Mouse (Mus musculus) megakaryocyte, embryonic 14.5 days (primary cell): Measurements from ENCODE around the gene Vmn2r99. TPM values are rescaled to one million over a fixed set of nuclear protein-coding genes. Genes with fewer than 3 reads are reported as not detected.

ENCODE experiments used
- H3K27me3 ChIP-seq: replicated peaks from 2 replicates; pipeline ENCODE3; 2012; ENCODE audit warnings: inconsistent platforms
- H3K36me3 ChIP-seq: replicated peaks from 2 replicates; pipeline ENCODE3; 2012; ENCODE audit warnings: low read length, inconsistent platforms, mixed read lengths
- H3K4me1 ChIP-seq: 2 replicates; pipeline ENCODE4 v1.6.1; 2012; ENCODE audit warnings: inconsistent platforms
- H3K4me3 ChIP-seq: replicated peaks from 2 replicates; pipeline ENCODE3; 2012; ENCODE audit warnings: moderate library complexity, mild to moderate bottlenecking, inconsistent platforms
- H3K9me3 ChIP-seq: 2 replicates; pipeline ENCODE4 v1.6.1; 2012; ENCODE audit warnings: inconsistent platforms
- FLI1 ChIP-seq: IDR thresholded peaks from 2 replicates; pipeline ENCODE4 v1.6.1; 2012; ENCODE audit warnings: low read length, inconsistent platforms, mixed read lengths
- GATA1 ChIP-seq: IDR thresholded peaks from 3 replicates; pipeline ENCODE4 v1.6.1; 2012; ENCODE audit warnings: mixed read lengths, low read length, inconsistent platforms, borderline replicate concordance
- polyA plus RNA-seq: library from polyadenylated mRNA; stranded (reverse); fragments of >175 nt; gene quantifications from 2 replicates; pipeline ENCODE4 v1.2.3, GENCODE M21; 2012; ENCODE audit warnings: low replicate concordance; ENCODE audit not compliant: insufficient read depth

Vmn2r99 gene
- polyA plus RNA-seq, result not detected in 2 replicates

- Histone ChIP-seq H3K9me3 (peaks cover 3% of the 10 kb centered on the region), H3K36me3 (no peaks in the 10 kb centered on the region), H3K27me3 (no peaks in the 10 kb centered on the region), H3K4me3 (no peak within 1 kb of the TSS), H3K4me1 (no peaks in the 10 kb centered on the region)
- TF ChIP-seq FLI1 (no peak), GATA1 (no peak)
These were observed at the start of gene Vmn2r99 for GRCm38 (mm10) chr17:19361649-19362048. Vmn2r99 (plus strand) TSS chr17:19361949.

GRCm38 (mm10) chr17:19437623-19438022 is 75.9 kb downstream of the Vmn2r99 start:
- TF ChIP-seq GATA1 (no peak), FLI1 (no peak)
- no peaks in the 10 kb centered on the region for H3K36me3 ChIP-seq
- H3K4me1 ChIP-seq, result no peaks in the 10 kb centered on the region
- no peaks in the 10 kb centered on the region for H3K27me3 ChIP-seq
- no peak overlapping the region for H3K4me3 ChIP-seq
- peaks cover 21% of the 10 kb centered on the region for H3K9me3 ChIP-seq

- Histone ChIP-seq H3K4me1 (no peaks in the 10 kb centered on the region), H3K4me3 (no peak overlapping the region), H3K27me3 (no peaks in the 10 kb centered on the region), H3K9me3 (peaks cover 21% of the 10 kb centered on the region), H3K36me3 (no peaks in the 10 kb centered on the region)
- TF ChIP-seq GATA1 (no peak), FLI1 (no peak)
These were observed 83.2 kb downstream of the Vmn2r99 start for GRCm38 (mm10) chr17:19444932-19445331.

Other genes with a start within 250 kb of the Vmn2r99 start
- gene Vmn2r100, start 142.8 kb downstream of the Vmn2r99 start, polyA plus RNA-seq, result not detected in 2 replicates
- gene Vmn2r101, start 215.3 kb downstream of the Vmn2r99 start, polyA plus RNA-seq, result not detected in 2 replicates